Mouse (Mus musculus): ENCODE results near the gene Zbtb25.

Zbtb25 gene

DNA sequence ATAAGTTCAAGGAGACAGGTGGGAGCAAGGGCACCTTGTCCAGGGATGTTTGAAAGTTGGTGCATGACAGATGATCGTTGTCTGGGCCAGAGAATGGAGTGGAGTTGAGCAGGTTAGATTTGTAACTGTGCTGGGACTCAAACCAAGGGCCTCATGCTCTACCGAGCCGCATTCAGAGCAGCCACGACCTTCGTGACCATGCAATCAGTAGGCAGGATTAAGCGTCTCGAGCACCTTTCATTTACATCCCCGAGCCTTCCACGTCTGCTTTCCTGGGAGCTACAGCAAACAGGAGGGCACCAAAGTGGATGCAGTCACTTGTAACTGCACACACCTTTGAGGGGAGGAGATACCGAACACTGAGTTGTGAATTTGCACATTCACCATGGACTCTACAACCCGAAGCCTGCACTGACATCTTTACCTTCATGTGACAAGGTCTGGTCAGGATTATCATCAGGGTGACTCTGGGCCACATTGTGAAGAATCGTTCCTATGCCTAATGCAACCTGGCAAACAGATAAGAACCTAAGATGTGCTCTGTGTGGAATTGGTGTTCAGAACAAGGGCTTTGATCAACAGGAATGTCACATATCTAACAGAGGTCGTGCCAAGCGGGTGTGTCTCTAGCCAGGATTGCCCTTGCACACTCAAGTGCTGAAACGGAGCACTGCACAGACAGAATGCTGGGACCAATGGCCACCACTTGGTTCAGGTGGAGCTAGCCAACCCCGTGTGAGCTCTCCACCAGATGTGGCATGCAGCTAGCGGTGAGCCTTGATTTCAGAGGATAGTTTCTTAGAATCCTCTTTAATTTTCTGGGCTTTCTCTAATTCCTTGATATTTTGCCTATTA, 33.1 kb downstream of the Zbtb25 start:
- DNase-seq (ENCODE audit: low spot score in 2 of 2): no peak

DNA sequence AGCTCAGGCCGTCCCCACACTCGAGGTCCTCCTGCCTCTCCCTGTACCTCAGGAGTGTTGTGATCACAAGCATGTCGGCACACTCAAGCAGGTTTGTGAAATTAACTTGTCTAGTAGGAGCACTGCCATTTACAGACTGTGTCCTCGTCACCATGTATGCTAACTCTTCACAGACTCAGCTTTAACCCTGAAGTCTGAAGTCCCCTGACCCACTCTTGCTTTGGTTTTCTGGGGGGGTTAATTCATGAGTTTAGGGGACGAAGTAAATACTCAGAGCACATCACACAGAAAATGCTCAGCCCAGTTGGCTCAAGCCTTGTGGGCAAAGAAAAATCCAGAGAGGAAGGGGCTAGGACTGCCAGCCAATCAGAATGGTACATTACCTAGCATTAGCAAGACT, 33.8 kb downstream of the Zbtb25 start:
- no peak for DNase-seq (ENCODE audit: low spot score in 2 of 2)

DNA sequence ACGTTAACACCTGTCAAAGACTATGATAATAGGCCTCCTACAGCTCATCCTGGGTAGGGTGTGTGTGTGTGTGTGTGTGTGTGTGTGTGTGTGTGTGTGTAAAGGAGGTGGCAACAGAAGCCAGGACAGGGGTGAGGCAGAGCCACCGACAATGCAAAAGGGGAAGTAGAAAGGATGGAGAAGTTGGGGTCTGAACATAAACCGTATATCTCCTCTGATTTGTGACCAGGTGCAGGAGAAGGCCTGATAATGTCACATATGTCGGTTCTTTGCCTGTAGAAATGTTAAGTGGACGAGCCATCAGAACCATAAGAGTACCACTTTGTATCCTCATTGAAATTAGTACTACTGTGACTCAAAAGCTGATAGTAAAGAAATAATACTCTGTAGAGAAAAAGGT, 35.7 kb downstream of the Zbtb25 start:
- no peak for DNase-seq (ENCODE audit: low spot score in 2 of 2)

DNA sequence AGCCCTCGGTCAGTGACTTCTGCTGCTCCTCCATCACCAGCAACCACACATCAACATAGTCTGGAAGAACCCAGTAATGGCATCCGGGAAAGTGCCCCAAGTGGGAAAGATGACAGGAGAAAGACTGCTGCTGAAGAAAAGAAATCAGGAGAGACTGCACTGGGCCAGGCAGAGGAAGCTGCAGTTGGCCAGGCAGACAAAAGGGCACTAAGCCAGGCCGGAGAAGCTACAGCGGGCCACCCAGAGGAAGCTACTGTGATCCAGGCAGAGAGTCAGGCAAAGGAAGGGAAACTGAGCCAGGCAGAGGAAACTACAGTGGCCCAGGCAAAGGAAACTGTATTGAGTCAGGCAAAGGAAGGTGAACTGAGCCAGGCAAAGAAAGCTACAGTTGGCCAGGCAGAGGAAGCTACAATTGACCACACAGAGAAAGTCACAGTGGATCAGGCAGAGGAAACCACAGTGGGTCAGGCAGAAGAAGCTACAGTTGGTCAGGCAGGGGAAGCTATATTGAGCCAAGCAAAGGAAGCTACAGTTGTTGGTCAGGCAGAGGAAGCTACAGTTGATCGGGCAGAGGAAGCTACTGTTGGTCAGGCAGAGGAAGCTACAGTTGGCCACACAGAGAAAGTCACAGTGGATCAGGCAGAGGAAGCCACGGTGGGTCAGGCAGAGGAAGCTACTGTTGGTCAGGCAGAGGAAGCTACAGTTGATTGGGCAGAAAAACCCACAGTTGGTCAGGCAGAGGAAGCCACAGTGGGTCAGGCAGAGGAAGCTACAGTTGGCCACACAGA, 40.6 kb downstream of the Zbtb25 start:
- DNase-seq (ENCODE audit: low spot score in 2 of 2): no peak

DNA sequence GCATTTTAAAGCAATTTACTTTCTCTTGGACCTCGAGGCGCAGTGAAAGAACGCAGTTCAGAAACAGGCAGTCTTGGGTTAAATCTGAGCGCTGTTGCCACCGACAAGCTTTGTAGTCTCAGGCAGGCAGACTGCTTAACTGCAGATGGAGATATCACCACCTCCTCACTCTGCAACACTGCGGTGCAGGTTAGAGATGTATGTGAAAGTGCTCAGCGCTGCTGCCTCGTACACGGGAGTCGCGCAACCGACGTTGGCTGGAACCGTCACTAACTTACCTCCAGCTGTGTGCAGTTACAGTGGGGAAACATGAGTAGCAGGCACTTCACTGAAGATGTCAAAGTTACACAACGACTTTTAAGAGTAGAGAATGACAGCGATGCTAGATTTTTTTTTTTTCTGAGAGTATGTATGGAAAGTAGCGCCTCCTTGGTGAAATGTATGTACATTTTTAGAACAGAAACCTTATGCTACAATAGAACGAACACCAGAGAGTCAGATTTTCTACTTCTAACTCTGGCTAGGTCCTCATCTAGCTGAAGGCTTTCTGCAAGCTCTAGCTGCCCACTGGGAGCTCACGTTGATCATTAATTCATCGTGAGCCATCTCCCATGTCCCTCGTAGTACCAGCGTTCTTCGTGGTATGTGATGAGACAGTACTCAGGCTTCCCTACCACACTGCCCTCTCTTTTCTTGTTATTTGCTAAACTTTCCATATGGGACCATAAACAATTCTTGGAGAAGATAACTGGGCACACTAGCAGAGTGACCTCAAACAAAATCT, 42.8 kb downstream of the Zbtb25 start:
- peak; percentile 59 to 73 for DNase-seq (ENCODE audit: low spot score in 2 of 2)

DNA sequence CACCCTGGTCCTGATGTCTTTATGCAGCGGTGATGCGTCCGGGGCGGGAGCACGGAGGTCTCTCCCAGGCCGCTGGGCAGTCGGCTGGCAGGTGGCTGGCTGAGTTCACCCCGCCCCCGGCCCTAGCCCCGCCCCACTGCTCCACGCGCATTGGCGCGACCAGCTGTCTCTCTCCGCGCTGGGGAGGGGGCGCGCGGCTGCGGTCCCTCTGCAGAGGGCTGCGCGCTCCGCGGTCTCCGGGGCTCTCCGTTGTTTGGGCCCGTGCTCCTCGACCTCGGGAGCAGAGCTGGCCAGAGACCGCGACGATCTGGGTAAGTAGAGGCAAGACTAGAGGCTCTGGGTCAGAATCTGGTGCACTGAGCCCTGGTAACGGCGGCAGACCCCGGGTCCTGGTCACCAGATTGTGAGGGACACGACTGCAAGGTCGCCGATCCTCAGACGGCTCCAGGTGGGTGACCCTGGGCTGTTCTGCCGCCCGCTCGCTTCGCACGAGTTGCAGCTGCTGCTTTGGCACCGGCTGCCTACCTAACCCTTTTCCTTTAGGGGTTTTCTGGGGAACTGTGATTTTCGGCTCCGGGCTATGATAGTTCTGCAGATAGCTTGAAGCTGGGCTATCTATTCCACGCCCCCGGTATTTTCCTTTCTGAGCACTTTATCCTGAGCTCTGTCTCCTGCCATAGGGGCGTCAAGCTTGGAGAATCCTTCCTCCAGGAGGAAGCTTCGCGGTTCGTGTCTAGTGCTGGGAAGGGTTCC, 44.5 kb downstream of the Zbtb25 start, which contains the start of gene Akap5:
Gene Akap5, plus strand, starts transcription at position 213 of the 753 bp plus-strand sequence.
- peak; percentile 44 to 55 for DNase-seq (ENCODE audit: low spot score in 2 of 2)

DNA sequence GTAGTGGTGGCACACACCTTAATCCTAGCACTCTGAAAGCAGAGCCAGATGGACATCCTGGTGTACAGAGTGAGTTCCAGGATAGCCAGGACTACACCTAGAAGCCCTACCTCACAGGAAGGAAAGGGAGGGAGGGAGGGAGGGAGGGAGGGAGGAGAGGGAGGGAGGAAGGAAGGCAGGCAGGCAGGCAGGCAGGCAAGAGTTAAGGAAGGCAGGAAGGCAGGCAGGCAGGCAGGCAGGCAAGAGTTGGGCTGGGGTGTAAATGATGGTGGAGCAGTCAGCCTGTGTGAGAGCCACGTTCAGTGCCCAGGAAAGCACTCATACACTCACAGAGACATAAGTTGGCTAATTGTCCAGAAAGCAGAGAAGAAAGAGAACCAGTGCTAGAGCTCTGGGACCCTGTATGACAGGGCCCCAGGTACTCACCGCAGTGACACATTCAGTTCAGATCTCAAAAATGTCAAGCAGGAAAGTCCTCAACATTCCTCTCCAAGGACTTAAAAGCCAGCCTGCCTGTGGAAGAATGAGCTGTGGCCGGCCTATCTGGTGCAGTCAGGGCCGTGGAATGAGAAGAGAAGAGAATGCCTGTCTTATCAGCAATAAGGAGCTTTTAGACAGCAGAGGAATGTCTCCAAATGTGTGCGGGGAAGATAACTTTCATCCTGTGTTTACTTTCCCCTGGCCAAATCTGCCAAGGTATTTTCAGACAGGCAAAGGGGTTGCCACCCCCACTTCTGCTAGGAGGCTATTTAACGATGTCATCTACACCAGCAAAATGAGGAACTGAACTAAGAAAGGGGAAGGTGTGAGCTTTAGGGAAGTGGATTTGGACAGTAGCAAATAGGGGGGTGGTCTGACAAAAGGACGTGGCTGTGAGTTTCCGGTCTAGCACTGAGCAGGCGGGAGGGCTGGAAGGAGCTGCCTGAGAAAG, 50.9 kb downstream of the Zbtb25 start:
- no peak for DNase-seq (ENCODE audit: low spot score in 2 of 2)

DNA sequence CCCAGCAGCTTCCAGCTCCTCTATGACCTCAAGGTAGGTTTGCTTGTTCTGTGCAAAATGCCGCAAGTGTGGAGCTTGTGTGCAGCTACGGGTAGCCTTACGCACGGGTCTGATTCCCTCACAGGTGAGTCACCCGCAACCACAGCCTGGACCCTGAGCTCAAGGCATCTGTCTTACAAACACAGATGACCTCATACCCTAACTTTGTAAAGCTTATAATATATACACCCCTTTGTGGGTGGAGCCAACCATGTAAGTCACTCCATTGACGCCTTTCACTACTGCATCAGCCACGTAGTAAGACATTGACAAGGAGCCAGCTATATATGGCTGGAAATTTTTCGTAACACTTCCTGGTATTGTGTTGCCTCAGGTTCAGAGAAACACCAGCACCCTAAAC, 57.5 kb downstream of the Zbtb25 start:
- DNase-seq (ENCODE audit: low spot score in 2 of 2): no peak

DNA sequence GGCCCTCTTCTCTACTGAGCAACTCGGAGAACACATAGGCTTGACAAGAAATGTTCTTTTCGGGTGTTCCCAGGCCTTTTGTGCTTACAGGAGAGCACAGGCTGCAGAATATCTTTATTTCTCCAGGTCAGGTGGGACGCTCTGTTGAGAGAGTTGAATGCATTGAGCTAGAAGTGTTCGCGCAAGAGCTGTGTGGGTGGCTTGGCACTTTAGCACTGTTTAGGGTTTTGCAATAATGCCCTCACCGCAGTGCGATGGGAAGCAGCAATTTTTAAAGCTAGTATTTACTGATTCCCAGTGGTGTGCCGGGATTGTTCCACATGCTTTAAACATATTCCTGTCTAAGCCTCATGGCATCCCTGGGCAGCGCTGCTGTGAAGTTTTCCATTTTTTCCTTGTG, 58.2 kb downstream of the Zbtb25 start:
- no peak for DNase-seq (ENCODE audit: low spot score in 2 of 2)

DNA sequence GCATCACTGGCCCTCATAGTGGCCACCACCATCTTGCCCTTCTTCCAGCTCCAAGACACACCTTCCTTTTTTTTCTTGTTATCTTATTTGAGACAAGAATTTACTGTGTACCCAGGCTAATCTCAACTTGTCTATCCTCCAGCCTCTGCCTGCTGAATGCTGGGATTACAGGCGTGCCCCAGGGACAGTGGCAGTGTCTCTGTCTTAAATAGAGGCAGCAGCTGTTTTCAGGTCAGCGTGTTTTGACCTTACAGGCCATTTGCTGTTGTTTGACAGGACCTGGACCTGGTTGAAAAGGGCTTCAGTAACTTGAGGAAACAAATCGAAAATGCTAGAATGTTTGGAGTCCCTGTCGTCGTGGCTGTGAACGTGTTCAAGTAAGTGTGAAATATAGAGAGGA, 58.8 kb downstream of the Zbtb25 start:
- DNase-seq (ENCODE audit: low spot score in 2 of 2): no peak

DNA sequence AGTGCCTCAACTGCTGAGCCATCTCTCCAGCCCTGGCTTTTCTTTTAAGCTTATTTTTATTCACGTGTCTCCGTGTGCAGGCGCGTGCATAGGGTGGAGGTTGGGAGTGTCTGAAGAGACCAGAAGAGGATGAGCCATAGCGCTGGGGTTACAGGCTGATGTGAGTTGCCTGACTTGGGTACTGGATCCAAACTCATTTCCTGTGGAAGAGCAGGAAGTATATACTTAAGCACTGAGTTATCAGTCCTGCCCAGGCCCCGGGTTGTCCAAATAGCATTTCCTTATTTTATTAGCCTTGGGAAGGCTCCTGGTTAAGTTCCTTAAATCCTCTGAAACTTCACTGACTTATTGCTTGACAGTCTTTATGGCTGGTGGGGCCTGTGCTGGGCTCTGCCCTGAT, 59.4 kb downstream of the Zbtb25 start:
- DNase-seq (ENCODE audit: low spot score in 2 of 2): no peak

DNA sequence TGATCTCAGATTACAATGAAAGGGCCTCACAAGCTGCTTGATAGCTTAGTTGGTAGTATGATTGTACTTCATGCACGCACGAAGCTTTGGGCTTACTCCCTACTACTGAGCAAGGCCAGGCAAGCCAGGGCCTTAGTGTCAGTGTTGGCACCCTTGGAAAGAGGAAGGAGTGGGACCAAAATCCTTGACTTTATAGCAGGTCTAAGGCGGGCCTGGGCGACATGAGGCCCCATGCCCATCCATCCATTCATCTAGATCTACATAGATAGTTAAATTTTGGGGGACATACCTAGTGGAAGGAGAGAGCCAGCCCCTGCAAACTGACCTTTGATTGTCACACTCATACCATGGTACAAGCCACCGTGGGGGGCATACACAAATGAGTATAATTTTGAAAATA, 61.0 kb downstream of the Zbtb25 start:
- DNase-seq (ENCODE audit: low spot score in 2 of 2): no peak

DNA sequence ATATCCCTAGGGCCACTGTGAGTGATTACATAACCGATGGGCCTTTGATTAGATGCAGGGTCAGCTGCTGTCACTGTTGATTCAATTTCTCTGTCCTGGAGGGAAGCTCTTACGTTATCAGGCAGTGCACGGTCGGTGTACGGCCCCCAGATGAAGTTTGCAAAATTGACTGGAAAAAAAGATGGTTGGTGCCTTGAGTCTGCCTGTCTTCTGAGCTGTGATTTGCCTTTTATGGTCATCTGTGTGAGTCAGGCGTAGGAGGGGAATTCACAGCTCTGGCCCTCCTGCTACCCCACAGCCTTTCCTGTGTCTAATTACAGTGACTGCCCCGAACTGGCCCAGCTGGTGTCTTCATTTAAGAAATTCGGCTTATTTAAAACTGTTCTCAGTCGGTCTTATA, 61.4 kb downstream of the Zbtb25 start:
- peak; percentile 67 to 80 for DNase-seq (ENCODE audit: low spot score in 2 of 2)

DNA sequence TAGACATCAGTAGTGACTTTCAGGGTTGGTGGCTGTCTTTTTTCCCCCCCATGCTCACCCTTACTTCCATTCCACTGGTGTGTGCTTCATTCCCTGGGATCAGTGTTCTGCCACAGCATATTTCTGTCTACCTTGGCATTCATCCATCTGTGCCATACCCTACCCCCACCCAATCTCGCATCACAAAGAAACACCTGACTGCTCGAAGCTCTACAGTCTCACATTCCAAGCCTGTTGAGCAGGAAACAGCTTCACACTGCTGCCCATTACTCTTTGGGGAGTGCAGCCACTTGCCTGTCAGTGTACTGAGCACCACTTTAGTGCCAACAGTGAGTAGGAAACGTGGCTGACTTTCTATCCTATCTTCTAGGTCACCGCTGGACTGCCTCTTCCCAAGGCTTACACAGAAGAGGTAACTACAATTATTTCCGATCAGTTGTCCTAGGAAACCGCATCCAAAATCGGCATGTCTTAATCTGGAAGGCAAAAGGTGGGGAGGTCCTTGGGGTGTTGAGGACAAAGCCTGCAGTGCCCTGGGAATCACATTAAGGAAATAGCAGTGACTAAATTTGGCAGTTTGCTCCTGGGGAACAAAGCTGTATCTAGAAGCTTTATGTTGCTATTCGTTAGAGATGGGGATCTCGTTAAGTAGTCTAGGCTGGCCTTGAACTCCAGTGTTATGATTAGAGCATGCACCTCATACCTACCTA, 62.4 kb downstream of the Zbtb25 start:
- DNase-seq (ENCODE audit: low spot score in 2 of 2): no peak

DNA sequence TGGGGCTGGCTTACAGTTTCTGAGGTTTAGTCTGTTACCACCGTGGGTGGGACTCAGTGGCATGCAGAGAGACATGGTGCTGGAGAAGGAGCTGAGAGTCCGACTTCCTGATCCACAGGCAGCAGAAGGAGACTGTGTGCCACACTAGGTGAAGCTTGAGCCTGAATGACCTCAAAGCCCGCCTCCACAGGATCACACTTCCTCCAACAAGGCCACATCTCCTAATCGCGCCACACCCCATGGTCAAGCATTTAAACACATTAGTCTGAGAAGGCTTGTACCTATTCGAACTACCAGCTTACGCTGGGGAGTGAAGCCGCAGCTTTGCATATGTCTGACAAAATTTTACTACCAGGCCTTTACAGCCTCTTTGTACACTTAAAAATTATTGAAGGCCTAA, 64.3 kb downstream of the Zbtb25 start:
- no peak for DNase-seq (ENCODE audit: low spot score in 2 of 2)

DNA sequence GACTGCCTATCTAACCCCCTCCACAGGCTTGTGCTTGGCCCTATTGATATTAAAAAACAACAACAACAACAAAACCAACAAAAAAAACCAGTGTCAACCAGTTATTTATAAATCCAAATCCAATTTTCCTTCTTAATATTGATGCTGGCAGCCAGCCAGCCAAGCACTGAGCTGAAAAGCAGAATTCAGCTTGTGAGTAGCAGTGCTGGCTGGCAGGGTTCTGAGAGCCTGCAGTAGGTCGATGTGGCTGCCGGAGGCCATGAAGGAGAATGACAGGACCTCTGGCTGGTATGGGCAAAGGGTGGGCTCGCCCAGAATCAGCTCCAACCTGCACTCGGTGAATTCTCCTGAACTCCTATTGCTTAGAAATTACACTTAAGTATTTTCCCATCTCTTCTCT, 65.2 kb downstream of the Zbtb25 start:
- DNase-seq (ENCODE audit: low spot score in 2 of 2): no peak

DNA sequence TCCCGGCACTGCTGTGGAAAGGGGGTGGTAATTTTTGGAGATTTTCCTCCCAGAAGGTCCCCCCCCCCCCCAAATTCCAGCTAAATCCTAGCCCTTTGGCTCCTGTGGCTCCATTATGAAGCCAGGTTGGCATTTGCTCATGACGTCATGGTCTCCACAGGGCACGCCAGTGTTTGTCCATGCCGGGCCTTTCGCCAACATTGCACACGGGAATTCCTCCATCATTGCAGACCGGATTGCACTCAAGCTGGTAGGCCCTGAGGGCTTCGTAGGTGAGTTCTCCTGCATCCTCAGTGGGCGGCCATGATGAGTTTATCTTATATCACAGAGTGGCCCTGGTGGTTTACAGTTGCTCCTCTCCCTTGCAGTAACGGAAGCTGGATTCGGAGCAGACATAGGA, 65.9 kb downstream of the Zbtb25 start:
- DNase-seq (ENCODE audit: low spot score in 2 of 2): no peak

DNA sequence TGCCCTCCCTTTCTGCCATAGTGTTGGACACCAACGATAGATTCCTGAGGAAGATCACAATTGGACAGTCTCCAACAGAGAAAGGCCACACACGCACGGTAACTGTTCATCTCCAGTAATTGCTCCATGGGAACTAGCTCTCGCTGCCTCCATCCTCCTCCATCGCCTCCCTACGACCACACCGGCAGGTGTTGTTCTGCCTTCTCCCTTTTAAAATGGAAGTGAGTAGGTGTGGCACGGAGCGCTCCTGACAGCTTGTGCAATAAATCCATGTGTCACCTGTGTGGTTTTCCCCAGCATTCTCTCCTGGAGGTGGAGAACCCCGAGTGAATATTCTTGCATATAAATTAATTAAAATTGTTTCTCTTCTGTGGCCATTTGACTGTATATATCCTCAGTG, 69.0 kb downstream of the Zbtb25 start:
- peak in 1 of 2 experiments; percentile 32 for DNase-seq (ENCODE audit: low spot score in 2 of 2)

DNA sequence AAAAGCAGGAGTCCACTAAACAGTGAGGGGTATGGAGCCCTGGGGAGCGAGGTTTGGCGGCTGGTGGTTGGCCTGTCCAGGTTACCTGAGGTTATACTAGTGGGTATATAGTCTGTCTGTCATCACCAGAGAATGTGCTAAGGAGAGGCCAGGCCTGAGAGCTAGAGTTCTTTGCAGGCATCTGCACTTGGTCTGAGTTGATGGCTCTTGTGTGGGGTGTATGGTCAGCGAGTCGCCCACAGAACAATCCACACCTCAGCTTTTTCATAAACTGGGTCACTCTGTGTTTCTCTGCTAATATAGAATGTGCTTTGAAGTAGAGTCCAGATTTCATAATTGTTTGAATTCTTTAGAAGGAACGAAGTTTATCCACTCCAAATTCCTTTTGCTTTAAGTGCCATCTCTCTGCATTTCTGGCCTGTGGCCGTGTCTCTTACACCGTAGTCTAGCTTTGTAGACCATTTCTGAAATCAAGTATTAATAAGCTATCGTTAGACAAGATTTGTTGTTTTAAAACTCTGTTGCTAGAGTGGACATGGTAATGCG, 70.0 kb downstream of the Zbtb25 start:
- DNase-seq (ENCODE audit: low spot score in 2 of 2): no peak
